Mouse (Mus musculus) 416B (cell line): ENCODE results near the gene Grin2c.

ENCODE experiments used
- DNase-seq: peaks from one replicate; pipeline ENCODE4 v3.0.0; 2011; ENCODE audit warnings: low read depth

Gene Grin2c

DNA sequence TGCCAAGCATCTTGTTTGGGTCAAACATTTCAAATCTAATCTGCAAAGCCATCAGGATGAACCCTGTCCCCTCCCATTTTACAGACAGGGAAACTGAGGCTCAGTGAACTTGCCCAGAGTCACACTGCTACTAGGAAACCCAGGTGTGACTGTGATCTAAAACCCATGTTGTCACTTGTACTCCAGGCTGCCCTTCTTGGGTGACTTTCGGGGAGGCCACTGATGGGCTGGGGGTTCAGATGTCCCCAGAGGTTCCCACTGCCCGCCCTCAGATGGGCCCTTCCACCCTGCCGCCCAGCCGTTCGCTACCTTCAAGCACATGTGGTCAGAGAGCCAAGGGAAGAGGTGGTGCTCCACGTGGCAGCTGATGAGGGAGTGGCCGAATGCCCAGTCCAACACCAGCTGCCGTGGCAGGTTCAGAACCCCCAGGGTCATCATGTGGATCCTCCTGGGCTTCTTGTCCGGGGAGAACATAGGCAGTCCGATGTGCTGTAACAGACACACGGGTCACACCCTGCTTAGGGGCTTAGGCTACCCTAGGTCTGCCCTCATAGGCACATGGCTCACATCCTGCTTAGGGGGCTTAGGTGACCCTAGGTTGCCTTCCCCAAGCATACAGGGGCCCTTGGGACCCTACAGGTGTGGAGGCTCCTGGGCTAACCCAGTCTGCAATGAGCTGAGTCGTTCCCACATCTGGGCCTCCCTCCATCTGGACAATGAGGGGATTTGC is 17.0 kb upstream of the Grin2c start:
- DNase-seq: no peak

DNA sequence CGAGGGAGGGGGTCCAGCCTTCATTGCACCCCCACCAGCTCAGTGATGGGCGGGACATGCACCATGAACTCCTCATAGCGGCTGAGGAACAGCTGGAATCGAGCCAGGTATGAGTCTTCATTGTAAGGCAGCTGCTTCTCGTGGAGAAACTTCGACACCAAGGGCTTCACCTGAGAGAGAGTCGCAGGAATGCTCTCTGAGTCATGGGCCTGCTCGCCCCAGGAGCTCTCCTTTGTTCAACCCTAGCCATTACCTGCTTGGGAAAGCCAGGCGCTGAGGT is 16.4 kb upstream of the Grin2c start:
- no peak for DNase-seq

DNA sequence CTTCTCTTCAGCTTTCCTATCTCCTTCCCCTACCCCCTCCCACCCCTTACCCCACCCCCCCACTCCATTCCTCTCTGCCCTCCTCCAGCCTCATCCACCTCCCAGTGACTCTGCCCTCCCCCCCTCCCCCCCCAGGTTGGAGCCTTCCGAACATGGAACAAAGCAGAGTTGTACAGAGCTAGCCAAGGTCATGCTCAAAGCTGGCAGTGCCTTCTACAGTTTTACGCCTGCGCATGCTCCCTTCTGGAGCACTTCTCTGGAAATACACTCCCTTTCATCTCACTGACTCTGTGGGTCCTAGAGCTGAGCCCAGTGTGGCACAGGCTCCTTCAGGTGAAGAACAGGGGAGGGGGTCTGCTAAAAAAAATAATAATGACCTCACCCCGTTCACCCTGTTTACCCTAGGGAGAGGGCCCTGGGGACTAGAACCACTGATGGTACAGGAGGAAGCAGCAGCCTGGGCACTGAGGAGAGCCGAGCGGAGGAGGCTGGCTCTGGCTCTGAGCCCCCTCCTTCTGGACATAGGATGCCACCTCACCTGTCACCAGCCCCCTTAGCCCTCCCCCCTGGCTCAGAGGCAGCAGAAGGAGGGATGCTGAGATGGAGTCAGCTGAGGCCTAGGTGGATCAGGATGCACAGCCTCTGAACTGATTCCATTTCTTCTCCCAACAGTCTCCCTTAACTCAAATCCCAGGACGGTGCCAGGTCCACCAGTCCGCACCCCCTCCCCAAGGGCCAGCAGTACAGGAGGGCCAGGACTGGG is 15.9 kb upstream of the Grin2c start:
- no peak for DNase-seq

DNA sequence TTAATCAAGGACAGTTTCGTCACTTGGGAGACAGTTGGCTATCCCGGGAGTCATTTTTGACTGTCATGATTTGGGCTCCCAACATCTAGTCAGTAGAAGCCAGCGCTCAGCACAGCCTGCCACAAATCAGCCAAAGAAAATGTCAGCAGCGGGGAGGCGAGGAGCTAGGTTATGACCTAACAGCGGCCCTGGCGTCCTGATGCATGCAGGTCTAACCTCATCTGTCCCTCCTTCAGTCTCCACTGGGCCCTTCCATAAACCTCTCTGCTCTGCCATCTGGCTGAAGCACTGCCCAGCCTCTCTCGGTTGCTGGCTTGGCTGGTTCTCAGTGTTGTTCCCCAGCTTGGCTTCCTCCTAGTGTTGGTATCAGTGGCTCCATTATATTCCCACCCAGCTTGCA is 15.3 kb upstream of the Grin2c start:
- no peak for DNase-seq

DNA sequence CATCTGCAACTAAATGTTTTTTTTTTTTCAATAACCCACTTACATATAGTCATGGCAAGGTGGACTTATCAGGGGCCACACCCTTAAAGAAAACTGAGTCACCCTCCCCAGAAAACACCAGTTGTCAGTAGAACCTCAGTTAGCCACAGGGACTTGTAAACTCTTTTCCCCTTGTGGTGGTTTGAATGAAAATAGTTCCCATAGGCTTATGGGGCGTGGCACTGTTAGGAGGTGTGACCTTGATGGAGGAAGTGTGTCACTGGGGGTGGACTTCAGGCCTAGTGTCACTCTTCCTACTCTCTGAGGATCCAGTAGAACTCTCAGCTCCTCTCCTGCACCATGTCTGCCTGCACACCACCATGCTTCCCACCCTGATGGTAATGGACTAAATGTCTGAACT is 12.7 kb upstream of the Grin2c start:
- DNase-seq: peak; percentile 97

DNA sequence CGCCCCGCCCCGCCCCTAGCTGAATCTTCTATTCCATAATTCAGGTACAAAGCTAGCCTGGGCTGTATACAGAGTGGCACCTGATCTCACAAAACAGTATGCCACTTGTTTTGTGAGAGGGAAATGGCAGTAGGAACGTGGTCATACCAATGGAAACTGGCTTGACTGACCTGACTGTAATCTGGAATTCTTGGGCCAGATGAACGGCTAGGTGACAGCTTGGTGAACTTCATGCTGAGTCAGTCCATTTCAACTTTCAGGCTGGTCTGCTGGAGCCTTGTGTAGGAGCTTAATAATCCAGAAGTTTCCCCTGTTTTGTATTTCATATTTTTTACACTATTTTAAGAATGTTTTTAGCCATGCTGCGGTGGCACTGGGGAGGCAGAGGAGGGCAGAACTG is 11.1 kb upstream of the Grin2c start:
- DNase-seq: peak; percentile 14

DNA sequence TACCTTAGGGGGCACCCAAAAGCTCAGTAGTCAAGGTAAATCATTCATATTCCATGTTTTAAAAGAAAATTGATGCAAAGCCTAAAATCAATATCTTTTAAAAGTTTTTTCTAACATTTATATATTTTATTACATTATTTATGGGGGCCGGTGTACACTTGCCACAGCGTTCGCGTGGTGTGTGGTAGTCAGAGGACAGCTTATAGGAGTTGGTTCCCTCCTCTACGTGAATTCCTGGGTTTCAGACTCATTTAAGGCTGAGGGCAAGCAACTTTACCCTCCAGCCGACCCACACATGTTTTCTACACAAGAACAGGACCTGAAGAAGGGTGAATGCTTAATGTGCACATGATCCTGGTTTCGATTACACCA is 10.5 kb upstream of the Grin2c start:
- no peak for DNase-seq

DNA sequence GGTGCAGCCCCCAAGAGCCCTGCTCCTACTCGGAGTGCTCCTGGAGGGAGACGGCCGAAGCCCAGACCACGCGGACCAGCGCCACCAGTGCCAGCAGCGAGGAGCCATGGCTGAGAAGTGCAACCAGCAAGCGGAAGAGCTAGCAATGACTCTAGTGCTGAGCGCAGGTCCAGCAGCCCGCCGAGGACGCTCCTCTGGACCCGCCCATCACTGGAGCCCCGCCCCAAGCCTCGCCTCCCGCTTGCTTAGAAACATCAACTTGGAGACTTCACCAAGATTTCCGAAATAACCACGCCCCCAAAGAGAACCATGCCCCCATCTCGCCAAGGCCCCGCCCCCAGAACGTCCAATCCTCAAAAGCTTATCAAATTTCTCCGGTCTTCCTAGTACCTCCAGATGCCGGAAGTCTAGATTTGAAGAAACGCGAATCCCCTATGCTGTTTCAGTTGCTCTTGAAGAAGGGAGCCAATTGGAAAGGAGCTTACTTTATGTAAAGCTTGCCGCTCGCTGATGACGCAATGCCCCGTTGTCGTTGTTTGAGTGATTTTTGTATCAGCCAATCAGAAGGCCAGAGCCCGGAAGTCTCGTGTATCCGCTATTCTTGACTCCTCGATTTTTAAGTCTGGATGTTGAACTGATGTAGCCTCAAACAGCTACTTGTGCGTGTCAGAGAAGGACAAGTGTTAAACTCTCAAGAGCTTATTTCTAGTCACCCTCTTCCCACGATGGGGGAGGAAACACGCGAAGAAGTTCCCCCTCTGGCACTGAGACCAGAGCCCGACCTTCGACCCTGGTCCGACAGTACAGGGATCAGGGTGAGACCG is 9.9 kb upstream of the Grin2c start, which contains the start of gene Fdxr:
Fdxr (minus strand) TSS at position 271 of the 824 bp plus-strand sequence.
- peak; percentile 100 for DNase-seq

DNA sequence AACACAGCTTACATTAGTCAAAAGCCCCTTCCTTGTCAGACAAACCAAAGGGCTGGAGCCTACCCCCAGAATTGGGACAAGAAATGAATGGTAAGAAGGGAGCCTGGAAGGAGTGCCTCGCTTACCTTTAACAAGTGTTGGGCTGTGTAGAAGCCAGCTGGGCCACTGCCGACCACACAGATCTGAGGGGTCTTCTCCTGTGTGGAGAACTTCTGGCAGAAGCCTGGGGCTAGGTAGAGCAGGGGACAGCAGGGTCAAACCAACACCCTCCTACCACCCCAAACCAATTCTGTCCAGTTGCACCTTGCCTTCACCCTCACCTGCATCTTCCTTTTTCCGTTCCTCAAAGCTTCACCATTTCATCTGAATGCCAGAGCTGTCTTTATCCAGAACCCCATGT is 8.9 kb upstream of the Grin2c start:
- no peak for DNase-seq

DNA sequence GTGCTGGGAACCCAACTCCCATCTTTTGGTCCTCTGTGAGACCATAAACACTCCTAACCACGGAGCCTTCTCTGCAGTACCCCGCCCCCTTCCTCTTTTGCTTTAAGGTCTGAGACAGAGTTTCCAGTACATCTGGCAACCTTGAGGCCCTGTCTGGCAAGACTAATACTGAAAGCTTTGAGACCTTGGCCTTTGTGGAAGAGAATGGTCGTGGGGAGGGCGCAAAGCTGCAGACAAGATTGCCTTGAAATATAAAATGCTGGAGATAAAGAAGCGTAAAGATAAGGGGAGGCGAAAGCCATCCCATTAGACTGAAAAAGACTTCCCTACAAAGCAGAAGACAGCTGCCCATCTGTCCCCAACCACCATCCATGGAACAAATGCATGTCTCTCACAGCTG is 8.5 kb upstream of the Grin2c start:
- DNase-seq: peak; percentile 68

DNA sequence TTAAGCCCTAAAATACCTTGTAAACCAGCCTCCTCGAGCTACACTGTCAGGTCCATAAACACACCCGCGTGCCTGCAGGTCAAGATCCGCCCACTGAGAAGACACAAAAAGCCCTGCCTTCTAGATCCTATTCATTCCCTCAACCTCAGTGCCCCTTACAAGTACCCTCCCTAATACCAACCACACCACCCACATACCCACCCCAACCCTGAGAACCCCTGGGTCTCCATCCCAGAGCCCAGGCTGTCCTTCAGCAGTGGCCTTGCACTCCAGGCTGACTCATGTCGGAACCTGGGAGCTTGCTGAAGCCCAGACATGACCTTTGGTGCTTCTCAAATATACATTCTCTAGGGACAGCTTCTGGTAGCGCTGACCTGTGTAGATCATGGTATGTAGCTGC is 7.7 kb upstream of the Grin2c start:
- DNase-seq: no peak

DNA sequence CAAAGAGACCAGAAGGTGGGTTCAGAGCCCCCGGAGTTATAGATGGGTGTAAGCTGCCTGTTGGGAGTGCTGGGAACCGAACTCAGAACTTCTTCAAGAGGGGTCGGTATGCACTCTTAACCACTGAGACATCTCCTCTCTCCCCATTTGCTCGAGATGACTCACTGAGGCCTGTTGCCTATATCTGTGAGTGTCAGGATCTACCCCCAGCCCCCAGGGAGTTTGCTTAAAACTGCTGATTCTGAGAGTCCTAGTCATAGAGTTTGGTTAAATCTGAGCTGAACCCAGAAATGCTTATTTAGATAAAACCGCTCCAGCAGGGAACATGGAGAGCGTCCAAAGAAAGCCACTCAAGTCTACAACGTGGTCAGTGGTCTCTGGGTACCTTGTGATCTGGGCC is 7.1 kb upstream of the Grin2c start:
- DNase-seq: no peak

DNA sequence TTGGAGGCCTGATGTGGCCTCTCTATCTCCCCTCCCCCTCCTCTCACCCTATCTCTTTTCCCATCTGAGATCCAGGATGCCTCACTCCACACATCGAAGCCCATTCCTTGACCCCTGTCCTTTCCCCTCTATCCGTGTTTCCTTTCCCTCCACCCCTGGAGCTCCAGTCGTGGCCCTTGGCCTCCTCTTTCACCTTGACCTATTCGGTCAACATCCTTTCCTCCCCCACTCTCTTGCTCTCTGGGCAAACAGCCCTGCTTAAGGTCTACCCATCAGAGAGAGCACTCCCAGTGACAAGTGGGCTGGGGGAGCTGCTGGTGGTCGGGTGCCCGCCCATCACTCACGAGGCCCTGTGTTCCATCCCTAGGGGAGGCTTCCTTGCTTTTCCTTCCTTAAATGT is 6.7 kb upstream of the Grin2c start:
- DNase-seq: no peak

DNA sequence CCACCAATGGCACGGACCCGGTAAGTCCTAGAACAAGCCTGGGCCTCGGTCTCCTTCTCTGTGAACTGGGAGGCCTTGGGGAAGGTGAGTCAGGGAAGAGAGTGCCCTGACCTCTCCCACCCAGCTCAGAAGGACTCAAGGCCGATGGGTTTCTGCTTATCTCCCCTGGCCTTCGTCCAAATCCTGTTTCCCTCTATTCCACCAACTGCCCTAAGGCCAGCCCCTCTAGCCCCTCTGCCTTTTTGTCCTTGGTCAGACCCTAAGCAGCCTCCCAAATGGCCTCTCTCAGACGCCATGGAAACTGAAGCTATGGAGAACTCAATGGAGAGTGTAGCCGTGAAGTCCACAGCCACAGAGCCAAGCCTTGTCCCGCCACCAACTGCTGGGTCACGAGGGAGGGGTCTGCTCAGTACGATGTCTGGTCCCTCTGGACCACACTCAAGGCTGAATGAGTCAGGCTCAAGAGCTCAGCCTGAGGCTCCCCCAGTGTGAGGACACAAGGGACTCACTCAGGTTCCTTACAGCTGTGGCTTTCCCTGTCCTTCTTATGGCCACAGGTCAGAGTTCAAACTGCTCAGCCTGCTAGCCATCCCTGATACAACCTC is 6.0 kb upstream of the Grin2c start:
- DNase-seq: peak; percentile 14

DNA sequence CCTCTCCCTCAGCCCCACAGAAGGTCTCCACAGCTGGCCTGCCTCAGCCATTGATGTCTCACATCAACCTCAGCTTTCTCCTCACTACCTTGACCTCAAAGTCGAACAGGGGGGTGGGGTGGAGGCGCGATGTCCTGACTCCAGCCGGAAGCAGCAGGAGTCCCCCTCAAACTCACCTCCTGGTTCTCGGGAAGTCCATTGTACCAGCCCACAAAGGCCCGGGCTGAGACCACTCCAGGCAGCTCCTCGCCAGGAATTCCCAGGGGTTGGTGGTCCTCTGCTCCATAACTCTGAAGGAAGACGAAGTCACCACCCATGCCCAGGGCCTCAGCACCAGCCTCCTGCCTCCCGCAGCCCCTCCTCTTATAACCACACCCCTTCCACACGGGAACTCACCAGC is 4.4 kb upstream of the Grin2c start:
- no peak for DNase-seq

DNA sequence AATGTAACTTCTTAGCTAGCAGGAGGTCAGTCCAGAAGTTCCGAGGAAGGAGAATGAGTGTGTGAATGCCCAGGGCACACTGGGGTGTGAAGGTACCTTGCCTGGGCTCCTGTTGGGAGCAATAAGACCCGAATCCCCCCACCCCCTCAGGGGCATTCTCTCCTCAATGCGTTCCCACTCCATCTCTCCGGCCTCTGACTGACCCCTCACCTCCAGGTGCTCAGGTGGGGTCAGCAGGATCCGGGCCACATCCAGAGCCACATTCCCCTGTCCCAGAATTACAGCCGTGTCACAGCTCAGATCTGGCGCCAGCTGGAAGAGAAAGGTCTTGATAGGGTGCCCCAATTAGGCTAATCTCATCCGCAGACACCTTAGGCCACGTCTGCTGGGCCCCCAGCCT is 4.0 kb upstream of the Grin2c start:
- no peak for DNase-seq

DNA sequence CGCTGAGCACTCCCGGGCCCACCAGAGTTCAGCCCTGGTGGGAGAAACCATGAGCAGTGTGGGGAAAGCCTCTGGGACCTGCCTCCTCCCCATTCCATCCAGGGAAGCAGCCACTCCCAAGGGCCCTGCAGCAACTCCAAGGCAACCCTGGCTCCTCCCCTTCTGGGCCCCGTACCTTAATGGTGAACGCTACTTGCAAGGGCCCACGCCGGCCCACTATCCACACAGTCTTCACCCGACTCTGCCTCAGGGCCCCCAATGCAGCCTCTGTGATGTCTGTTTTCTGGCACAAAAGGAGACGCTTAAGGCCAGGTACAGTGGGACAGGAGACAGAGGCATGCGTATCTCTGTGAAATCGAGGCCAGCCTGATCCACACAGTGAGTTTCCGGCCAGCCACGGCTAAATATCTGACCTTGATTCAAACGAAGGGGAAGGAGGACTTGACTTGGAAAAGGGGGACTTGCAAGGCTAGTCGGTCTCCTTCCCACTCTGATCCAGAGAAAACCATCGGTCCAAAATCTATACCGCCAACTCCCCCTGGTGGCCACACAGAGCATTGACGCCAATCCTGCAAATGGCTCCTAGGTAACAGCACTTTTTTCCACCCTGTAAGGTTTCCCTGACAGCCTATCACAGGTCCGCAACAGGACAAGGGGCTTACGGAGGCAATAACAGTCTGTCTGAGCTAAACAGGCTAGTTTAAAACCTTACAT is 3.3 kb upstream of the Grin2c start:
- DNase-seq: peak; percentile 68

DNA sequence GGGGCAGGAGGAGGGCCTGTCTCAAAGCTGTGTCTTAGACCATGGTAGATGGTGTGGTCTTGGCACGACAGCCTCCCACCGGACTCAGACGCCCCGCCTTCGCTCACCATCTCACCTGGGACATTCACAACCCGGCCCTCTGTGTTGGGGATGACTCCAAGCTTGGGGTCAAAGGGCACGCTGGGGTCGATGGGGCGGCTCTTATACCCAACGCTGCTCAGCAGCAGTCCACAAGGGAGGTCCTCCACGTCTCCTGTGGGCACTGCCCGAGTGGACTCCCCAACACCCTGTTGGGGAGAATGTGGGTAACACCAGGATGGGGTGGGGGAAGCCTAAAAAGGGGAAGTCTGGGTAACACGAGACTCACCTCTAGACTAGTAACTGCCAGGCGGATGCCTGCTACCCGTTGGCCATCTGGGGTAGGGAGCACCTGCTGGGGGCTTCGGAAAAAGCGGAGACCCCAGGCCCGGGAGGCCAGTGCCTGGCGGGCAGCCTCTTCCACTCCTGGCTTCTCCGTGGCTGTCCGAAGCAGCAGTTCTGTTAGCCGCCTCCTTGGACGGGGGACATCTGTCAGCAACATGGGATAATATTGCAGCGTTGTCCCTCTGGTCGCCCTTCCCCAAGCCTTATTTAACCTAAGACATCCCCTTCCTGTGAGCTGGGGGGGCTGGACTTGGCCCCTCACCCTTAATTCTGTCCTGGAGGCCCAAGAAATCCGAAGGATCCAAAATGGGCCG is 2.5 kb upstream of the Grin2c start:
- DNase-seq: no peak

DNA sequence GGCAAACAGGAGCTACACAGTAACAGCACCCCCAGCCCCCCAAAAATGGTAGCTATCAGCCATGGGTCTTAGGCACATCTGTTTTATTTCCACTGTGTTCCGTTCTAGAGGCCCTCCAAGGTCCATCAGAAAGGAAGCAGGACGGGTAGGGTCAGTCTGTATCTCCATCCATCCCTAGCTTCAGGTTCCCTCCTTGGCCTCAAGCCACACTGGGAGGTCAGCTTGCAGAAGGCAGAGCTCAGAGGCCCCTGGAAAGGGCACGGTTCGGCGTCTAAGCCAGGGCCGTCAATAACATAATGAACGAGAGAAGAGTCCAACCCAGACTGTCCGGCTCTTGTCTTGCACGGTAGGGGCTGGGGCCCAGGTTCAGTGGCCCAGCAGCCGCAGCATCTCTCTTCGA is 915 bp upstream of the Grin2c start:
- no peak for DNase-seq

DNA sequence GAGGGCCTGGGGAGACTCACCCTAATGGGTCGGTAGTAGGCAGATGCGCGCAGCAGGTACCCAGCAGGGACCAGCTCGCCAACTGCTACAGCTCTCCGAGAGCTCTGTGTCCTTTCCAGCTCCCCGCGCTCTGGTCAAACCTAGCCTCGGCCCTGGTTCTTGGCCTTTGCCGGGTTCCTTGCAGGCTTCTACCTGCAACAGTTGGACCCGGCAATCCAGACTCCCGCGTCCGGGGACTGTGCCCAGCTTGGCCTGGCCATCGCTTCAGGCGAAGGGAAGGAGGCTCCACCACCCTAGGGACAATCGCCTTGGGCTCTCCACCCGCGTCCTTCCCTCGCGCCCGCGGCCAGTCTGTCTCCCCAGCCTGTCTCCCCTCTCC is 654 bp downstream of the Grin2c start:
- DNase-seq: no peak

DNA sequence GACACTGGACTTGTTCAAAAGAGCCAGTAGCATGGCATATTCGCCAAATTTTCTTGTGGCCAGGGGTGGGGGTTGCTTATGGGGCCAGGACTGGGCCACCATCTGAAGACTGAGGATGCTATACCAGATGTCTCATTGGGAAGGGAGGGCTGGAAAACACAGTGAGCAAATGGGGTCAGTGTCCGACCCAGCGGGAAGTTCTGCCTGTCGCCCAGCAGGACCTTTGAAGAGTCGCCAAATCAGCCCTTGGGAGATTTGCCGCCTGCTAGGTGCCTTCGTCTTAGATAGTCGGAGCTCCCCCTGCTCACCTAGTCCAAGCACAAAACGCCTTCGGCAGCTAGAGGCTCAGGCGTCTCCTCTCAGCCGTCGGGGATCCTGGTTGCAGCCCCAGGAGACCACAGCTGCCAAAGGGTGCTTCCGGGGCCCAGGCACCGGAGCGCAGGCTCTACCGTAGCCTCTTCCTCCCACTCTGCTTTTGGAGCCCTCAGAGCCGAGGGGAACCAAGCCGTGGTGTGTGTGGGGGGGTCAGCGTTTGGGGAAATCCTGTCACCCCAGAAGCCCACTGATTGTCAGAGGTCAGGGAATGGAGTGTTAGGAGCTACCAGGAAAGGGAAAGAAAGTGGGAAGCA is 1.2 kb downstream of the Grin2c start:
- DNase-seq: no peak
